Mouse (Mus musculus) CD4-positive, CD25-positive, alpha-beta regulatory T cell, adult 4 months (primary cell): ENCODE results near the gene Tcte2. TPM values are rescaled to one million over a fixed set of nuclear protein-coding genes. Genes with fewer than 3 reads are reported as not detected.

ENCODE experiments used
- ATAC-seq: one replicate; pipeline ENCODE4 v1.8.0; 2017
- polyA plus RNA-seq, 2 experiments: library from polyadenylated mRNA; unstranded; fragments of 100-300 nt; shearing (Covaris generic); gene quantifications; one replicate each; pipeline ENCODE4 v1.2.1; 2017

Gene Tcte2
- polyA plus RNA-seq, 2 experiments from 2014 or later: not detected

GRCm38 (mm10) chr17:13716336-13716735, 45.3 kb downstream of the Tcte2 start:
- no peak for ATAC-seq

GRCm38 (mm10) chr17:13715511-13715910, 46.1 kb downstream of the Tcte2 start:
- ATAC-seq: no peak

- ATAC-seq: no peak
Observed at GRCm38 (mm10) chr17:13714654-13715053, 47.0 kb downstream of the Tcte2 start.

GRCm38 (mm10) chr17:13714128-13714527, 47.5 kb downstream of the Tcte2 start:
- ATAC-seq: no peak

DNA sequence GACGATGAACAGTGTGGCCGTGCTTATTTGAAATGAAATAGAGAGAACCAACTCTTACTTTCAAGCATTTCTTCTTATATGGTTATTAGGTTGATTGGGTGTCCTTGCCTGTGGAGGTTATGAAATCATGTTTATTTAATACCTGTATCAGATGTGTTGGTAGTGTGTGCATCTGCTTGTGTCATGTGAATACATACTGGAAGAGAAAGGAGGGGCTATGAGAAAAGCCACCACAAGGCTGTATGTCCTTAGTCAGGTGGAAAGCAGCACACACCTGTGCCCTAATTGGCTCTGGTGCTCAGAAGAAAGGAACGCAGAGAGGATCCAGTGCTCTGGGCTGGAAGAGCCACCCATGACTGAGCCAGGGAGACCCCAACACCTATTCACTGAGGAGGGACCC, 49.1 kb downstream of the Tcte2 start:
- no peak for ATAC-seq

- no peak for ATAC-seq
Observed at GRCm38 (mm10) chr17:13712116-13712515, 49.5 kb downstream of the Tcte2 start.

- no peak for ATAC-seq
Observed at GRCm38 (mm10) chr17:13711173-13711572, 50.5 kb downstream of the Tcte2 start.

- ATAC-seq: no peak
Observed at GRCm38 (mm10) chr17:13705481-13705921, 56.1 kb downstream of the Tcte2 start.

DNA sequence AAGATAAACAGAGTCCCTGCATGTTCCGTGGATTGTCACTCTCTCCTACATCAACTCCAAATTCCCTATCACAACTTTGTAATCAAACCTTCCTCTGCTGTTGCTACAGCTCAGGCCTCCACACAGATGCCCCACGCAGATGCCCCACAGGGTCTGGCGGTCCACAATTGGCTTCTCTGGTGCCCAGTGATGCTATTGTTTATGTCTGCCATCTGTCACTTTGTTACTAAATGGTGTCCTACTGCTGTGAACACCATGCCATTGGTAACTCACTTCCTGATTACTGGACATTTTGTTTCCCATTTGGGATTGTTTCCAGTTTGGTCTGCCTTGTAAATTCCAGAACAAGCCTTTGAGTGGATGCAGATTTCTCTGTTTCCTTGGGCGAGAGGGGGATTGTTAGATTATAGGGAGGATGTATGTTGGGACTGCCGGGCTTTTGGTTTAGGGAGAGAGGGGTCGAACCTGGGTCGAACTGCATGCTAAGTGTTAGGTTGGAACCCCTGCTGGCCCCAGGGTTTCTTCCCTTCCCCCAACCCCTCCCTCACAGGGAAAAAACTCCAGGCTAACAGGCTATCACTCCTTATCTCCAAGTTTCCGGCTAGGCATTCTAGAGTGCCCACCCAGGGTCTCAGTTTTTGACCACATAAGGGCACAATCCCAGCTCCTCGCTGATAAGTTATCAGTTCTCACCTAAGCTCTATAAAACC, 57.9 kb downstream of the Tcte2 start:
- ATAC-seq: no peak

DNA sequence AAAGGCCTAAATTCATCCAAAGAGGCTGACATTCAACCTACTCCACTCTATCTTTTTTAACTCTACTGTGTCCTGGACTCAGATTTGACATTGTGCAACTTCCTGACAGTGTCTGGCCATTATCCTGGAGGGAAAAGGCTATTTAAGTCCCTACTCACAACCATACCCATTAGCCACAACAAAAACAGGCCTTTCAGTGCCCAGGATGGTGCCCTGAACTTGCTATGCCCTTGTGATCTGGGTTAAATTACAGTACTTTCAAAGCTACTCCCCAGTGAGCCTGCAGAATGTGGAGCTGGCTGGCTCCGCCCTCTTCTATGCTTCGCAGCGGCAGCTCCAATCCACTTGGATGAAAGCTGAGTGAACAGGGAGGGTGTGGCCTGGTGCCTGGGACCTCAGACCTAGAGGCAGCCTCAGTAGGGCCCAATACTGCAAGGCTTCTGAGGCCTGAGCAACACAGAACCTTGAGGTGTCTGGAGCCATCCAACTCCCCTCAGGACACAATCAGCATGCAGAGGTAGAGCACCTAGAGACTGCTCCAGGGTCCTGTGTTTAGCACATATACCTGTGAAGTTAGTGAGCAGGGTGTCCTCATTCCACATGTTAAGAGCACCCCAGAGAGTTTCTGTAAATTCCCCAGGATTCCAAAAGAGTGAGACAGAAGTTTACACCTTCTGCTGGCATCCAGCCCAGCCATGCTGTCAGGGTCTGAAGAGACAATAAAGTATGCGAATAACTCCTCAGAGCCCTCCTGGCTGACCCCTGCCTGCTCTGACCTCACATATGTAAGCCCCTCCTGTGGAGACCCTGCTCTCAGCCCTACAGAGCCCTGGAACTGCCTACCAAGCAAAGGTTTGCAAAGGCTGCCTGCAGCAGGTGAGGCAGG, 61.3 kb downstream of the Tcte2 start:
- ATAC-seq: no peak

DNA sequence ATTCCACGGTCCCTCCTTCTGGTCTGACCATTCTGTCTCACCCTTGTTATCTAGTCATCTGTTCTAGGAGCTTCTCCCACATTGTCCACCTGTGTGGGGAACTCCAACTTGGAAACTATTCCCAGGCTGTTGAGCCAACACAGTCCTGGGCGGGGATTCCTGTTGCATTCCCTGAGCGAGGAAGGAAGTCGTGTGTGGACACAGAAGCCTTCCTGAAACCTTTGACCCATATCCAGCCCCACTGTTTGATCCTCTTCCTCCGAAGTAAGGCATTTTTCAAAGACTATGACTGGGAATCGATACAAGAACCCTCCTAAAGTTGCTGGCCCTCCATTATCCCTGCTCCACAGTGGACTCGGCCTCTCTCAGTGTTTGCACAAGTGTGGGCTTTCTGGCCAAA, 61.9 kb downstream of the Tcte2 start:
- no peak for ATAC-seq

DNA sequence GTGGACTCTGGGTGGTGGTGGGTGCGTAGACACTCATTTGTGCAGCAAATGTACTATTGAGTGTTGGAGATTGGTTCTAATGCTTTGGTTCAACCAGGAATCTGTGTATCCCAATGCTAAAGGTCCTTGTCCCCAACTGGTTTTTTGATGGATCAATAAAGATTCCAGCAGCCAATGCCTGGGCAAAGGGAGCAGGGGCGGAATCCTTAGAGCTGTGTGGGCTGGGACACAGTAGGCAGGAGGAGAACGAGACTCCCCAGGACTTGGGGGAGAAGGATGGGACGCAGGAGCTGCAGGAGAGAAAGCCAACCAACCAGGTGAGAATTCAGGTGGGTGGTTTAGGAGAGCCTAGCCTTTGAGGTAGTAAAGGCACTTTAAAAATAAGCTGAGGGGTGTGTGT, 63.4 kb downstream of the Tcte2 start:
- no peak for ATAC-seq

DNA sequence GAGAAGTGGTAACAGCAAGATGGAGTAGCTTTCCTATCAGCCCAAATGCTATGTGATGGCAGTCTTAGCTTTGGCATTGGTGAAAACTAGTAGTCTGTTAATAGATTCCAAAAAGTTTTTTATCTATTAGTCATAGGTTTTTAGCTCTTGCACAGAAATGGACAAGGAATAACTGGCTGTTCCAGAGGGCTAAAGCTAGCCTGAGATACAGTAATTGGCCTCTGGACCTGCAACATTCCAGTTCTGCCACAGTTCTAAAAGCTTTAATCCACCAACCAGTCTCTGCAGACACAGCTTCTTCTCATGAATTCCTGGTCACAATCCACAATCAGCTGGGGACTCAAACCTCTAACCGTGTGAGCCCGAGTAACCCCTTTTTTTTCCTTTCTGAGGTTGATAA, 64.0 kb downstream of the Tcte2 start:
- no peak for ATAC-seq

DNA sequence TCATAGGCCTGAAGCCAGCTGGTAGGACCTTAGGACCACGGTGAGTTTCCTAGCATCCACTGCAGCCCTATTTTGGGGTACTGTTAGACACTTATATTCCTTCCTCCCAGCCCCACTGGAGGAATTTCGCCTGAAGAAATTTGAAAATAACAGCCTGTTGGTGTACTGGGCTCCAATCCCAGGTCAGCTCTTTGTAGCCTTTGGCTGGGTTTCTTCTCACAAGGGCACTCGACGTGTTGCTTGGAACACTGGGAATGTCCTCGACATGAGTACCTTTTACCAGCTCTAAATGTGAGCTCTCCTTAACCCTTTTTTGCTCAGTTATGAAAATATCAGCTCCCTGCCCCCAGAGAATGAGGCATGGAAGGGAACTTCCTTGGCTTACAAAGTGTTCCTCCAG, 65.7 kb downstream of the Tcte2 start:
- no peak for ATAC-seq

DNA sequence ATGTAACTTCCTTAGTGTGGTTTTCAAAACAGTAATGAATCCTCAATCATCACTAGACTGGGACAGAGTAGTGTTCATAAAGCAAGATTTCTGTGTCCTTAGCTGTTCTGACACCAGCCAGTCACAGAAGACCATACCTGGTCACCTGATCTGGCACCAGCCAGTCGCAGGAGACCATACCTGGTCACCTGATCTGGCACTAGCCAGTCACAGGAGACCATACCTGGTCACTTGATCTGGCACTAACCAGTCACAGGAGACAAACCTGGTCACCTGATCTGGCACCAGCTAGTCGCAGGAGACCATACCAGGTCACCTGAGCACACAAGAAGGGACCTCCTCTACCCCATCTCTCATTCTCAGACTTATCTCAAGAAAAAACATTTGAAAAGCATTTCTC, 66.4 kb downstream of the Tcte2 start:
- no peak for ATAC-seq

DNA sequence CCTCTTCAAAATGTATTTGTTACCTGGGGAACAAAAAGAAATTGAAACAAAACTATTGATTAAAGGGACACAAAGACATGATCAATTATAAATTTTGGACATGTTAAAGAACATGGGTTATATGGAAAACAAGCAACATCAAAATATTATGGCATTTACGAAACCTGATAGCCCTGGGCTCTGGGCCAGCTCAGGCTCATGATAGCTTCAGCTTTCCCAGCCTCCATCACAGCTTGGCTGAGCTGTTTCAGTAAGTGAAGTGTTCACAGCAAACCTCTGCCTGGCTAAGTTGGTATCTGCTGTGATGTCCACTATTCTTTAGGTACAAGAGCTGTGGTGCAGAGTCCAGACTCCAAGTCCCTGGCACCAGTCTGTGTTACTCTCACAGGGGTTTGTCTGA, 67.4 kb downstream of the Tcte2 start:
- no peak for ATAC-seq

GRCm38 (mm10) chr17:13687656-13688055, 74.0 kb downstream of the Tcte2 start:
- no peak for ATAC-seq

GRCm38 (mm10) chr17:13687086-13687485, 74.5 kb downstream of the Tcte2 start:
- ATAC-seq: no peak

DNA sequence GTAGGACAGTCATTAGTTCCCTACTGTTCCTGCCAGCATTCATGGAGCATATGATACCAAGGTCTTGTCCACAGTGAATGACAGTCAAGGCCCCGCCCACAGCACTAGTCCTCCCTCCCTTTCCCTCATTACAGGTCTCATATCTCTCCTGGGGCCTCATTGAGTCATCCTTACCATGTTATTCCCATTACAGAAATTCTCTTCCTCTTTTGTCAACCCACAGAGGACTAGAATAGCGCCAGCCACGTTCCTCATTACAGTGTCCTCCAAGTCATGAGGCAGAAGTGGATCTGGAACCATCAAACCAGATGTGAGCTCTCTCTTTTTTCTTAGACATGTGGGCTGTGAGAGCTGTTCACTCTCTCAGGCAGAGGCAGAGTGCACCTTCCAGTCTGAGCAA, 76.0 kb downstream of the Tcte2 start:
- no peak for ATAC-seq

- ATAC-seq: no peak
Observed at GRCm38 (mm10) chr17:13684256-13684655, 77.4 kb downstream of the Tcte2 start.

DNA sequence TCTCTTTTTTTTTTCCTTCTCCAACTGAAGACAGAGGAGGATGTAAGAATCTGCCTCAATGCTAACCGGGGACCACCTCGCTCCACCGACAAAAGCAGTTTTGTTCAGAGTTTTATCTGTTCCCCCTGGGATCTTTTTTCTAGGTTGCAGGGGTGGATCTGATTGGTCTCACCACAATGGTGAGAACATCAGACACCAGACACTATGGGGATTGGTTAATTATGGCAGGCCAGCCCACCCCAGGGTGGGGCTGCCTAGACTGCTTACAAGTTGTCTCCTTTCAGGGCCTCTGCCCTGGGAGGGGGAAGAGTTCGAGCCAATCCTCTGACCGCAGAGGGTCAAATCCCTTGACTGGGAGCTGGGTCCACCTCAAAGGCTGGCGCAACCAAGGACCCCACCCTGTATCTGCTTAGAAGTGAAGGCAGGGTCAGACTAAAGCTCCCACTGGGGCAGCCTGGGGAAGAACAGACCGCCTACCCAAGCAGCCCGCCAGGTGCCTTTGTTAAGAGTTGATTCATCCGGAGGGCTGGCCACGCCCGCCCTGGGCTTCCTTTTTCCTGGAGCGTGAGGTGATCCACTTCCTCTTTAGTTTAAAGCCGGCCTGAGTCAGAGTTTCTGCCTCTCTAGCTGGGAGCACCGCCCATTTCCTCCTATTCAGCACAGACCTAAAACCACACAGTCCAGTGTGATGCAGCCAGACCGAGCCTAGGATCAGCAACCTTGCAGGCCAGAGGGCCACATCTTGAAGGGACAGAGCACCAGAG, 78.0 kb downstream of the Tcte2 start:
- peak; percentile 86 for ATAC-seq

DNA sequence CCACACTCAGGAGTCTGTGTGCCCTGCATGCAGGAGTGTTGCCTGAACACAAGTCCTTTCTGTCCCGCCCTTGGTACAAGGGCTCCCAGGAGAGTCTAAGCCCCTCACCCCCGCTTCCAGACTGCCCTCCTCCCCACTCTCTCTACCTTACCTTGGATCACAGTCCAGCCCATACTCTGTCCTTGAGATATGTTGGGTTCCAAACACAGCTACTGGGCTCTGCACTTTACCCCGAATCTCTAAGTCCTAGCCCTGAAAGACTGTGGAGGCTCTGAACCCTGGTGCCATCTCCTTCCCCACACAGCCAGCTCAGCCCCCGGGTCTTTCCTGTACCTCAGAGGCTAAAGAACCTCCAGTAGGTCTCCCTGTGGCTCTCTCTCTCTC, 78.6 kb downstream of the Tcte2 start:
- ATAC-seq: peak; percentile 15

- peak; percentile 28 for ATAC-seq
Observed at GRCm38 (mm10) chr17:13682378-13683026, 79.1 kb downstream of the Tcte2 start.
